Mouse (Mus musculus) CD4-positive, CD25-positive, alpha-beta regulatory T cell (primary cell): Measurements from ENCODE around the gene Bmt2. TPM values are rescaled to one million over a fixed set of nuclear protein-coding genes. Genes with fewer than 3 reads are reported as not detected.

Experiments
- polyA plus RNA-seq: library from polyadenylated mRNA; unstranded; fragments of 100-300 nt; shearing (Covaris generic); gene quantifications from one replicate; pipeline ENCODE4 v1.2.1, GENCODE M21; 2017

Gene Bmt2
- polyA plus RNA-seq, result 27.8 TPM

DNA sequence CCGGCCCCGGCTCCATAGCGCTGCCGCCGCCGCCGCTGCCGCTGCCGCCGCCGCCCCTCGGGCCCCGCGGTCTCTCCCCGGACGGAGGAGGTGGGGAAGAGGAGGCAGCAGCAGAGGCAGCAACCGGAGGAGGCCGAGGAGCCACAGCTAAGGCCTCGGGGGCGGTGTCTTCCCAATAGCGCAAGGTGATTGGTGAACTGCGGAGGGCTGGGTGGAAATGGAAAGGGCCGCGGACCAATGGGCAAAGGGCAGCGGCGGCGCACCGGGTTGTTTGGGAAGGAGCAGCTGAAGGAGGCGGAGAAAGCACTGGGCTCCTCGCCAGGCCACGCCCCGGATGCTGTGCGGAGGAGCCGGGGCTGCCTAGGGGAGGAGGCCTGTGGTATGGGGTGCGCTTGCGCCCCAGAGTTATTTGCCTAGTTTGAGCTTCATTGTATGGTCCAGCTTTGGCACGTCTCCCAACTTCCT lies at the start of gene Bmt2:
Gene Bmt2 (minus strand): TSS at position 149 of the 465 bp plus-strand sequence.

DNA sequence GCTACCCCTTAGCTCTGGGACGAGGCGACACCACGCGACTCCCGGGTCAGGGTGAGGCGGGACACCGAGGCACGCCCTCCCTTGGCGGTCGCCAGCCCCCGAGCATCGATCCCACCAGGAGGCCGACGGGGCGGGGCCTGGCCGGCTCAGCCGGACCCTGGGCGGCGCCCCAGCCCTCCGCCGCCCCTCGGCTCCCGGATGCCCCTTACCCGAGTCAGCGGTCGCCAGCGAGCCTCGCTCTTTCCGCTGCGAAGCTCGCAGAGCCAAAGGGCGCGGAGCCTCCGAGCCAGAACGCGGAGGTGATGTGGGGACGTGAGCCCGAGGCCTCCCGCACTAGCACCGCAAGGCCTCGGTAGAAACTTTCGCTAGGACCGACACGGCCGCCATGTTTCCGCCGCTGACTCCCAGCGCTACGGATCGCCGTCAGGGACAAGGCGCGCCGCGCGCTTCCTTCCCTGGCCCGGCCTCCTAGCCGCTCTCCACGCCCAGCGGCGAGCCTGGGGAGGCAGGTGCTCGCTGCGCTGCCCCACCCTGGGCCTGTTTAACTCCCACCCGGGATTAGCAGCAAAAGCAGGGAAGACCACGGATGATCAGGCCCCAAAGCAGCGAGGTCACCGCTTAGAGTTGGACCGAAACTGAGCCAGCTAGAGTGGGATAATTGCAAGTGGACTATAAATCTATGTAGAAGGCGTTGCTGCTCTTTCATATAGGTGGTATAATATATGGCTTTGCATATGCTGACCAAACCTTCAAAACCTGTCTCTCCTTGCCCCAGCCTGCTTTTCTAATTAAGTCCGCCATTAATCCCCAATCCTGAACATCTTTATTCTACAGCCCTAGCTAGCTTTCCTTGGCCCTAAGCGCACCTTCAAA lies 69.9 kb downstream of the Bmt2 start, which contains the start of gene Tmem168:
Gene Tmem168 (minus strand): TSS at position 480 of the 873 bp plus-strand sequence.

Other genes starting within 250 kb of the Bmt2 start
- 62.8 TPM for gene Tmem168, start 69.9 kb downstream of the Bmt2 start, polyA plus RNA-seq
- gene Gpr85, start 162.0 kb upstream of the Bmt2 start, polyA plus RNA-seq, result not detected
- 83.1 TPM for gene 2610001J05Rik, start 193.6 kb upstream of the Bmt2 start, polyA plus RNA-seq